26 mouse cellular contexts compared by ENCODE assay signal in the genomic region with DNA sequence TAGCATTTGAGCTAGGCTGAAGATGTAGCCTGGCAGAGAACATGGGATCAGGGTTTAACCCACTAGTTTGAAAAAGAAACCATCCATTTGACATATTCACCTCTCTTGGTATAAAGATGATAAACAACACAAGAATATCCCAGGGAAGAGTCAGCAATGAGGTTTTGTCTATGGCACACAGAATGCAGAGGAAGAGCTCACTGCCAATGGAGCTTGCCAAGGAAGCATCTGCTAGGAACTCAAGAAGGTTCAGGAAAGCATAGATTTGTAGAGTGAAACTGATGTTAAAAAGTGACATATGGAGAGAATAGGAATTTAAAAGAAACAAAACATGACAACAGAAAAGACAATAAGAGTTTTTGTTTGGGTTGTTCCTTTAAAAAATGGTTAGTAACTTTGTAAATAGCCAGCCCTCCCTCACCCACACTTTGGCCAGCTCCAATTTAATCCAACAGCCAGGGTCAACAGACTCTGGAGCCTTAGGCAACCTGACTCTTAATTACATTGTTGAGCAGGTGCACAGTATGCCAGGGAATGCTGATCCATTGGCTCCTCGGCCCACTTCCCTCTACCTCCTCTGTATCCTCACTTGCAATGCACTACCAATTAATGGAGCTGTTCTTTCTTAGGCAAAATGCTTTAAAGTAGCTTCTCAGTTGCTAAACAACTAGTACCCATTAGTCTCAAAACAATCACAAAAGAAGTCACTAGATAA.
DNase-seq lines count a peak whose midpoint lies in the region; ATAC-seq and TF ChIP-seq lines count a peak whose summit lies in the region.
"Had no signal": no experiment of that assay in that cellular context is flagged by ENCODE, and none has a peak within 500 bp of the region (broad histone marks: within the 10 kb centered on the region; RNA-seq: fewer than 3 reads in every experiment).

No protein-coding gene starts in this region.

- peaks cover 8% of the 10 kb centered on the region; the same call in 1 of the 2 replicates for H3K4me1 ChIP-seq in heart, postnatal 0 days (ENCODE audit: control insufficient read depth, insufficient read depth)
- peaks cover 1% of the 10 kb centered on the region; the same call in 1 of the 2 replicates for H3K4me1 ChIP-seq in heart, adult 2 months (ENCODE audit: control insufficient read depth, insufficient read depth, low read length)
- H3K4me1 ChIP-seq: limb, embryonic 13.5 days; lung, embryonic 15.5 days; neural tube, embryonic 13.5 days; stomach, embryonic 15.5 days had no signal

- H3K4me3 ChIP-seq in heart, postnatal 0 days (ENCODE audit: low read depth, low read length), result no peak overlapping the region
- H3K4me3 ChIP-seq in heart, adult 2 months, result no peak overlapping the region
- H3K4me3 ChIP-seq: erythroblast, embryonic 14.5 days; limb, embryonic 13.5 days; lung, embryonic 15.5 days; neural tube, embryonic 13.5 days; stomach, embryonic 15.5 days had no signal

- DNase-seq in heart, postnatal 0 days (ENCODE audit: low spot score), result no peak
- no peak for DNase-seq in heart, adult 2 months
- peak; percentile 18 for DNase-seq in cerebellum, adult 11 months
- DNase-seq in cerebellum, adult 9-10 months, result peak; percentile 71
- no peak for DNase-seq in right cerebral cortex, adult 2 months (ENCODE audit: low spot score in 2 of 2)
- no peak for DNase-seq in thymus, adult 18-20 months
- DNase-seq in gastrocnemius, postnatal 10 days, result no peak
- DNase-seq: adrenal gland, postnatal 10 days; gastrocnemius, postnatal 25 days; heart, adult 11 months; heart, postnatal 4 days; kidney, adult 11 months; kidney, postnatal 14 days; layer of hippocampus, adult 9-11 months; thymus, postnatal 14 days had no signal

- H3K27me3 ChIP-seq in heart, postnatal 0 days (ENCODE audit: control insufficient read depth, insufficient read depth, low read length), result no peaks in the 10 kb centered on the region
- H3K27me3 ChIP-seq in heart, adult 2 months (ENCODE audit: control insufficient read depth, insufficient read depth, low read length), result no peaks in the 10 kb centered on the region
- H3K27me3 ChIP-seq: limb, embryonic 13.5 days; lung, embryonic 15.5 days; neural tube, embryonic 13.5 days; Patski; stomach, embryonic 15.5 days had no signal

- WGBS in heart, postnatal 0 days, result 78% methylated on average over 1 of the region's 1 CpGs
- 71% methylated on average over 1 of the region's 1 CpGs for WGBS in heart, adult 2 months

- no peaks in the 10 kb centered on the region for H3K79me2 ChIP-seq in heart, adult 2 months (replicated peaks; ENCODE audit: control insufficient read depth, insufficient read depth, low read length)

- no peak for TF ChIP-seq EP300 in heart, postnatal 0 days (IDR thresholded peaks at IDR 0.05; ENCODE audit: low read depth)
- no peak for TF ChIP-seq EP300 in heart, adult 2 months (IDR thresholded peaks at IDR 0.05; ENCODE audit: insufficient read depth, low read depth, low read length)

- 0 out of 2 replicates have a peak overlapping the region, but pooled peaks have one; percentile 3 for H3K27ac ChIP-seq in heart, postnatal 0 days (ENCODE audit: low read depth)
- H3K27ac ChIP-seq in heart, adult 2 months, result no peak overlapping the region
- H3K27ac ChIP-seq: hindbrain, embryonic 14.5 days; limb, embryonic 13.5 days; lung, embryonic 15.5 days; neural tube, embryonic 13.5 days; stomach, embryonic 15.5 days had no signal

- intact Hi-C loops in heart, adult 2 months (cut with DNase I), result no loop called here

- TF ChIP-seq CTCF in heart, postnatal 0 days (IDR thresholded peaks at IDR 0.05; ENCODE audit: low read depth), result no peak
- no peak for TF ChIP-seq CTCF in heart, adult 2 months (IDR thresholded peaks at IDR 0.05)

- H3K36me3 ChIP-seq in heart, postnatal 0 days (replicated peaks; ENCODE audit: control insufficient read depth, insufficient read depth, low read length), result no peaks in the 10 kb centered on the region
- H3K36me3 ChIP-seq in heart, adult 2 months (ENCODE audit: control insufficient read depth, insufficient read depth, low read length), result no peaks in the 10 kb centered on the region
- H3K36me3 ChIP-seq: limb, embryonic 13.5 days; lung, embryonic 15.5 days; neural tube, embryonic 13.5 days; stomach, embryonic 15.5 days had no signal

- no peaks in the 10 kb centered on the region for H3K9me3 ChIP-seq in heart, postnatal 0 days (replicated peaks; ENCODE audit: control insufficient read depth, low read length)
- H3K9me3 ChIP-seq: lung, embryonic 15.5 days; neural tube, embryonic 13.5 days; stomach, embryonic 15.5 days had no signal

- H3K4me2 ChIP-seq in heart, postnatal 0 days (ENCODE audit: low read depth, low read length), result no peak overlapping the region
- H3K4me2 ChIP-seq: heart, embryonic 11.5 days; hindbrain, embryonic 14.5 days; limb, embryonic 13.5 days; liver, embryonic 11.5 days; lung, embryonic 15.5 days; midbrain, embryonic 11.5 days; neural tube, embryonic 13.5 days; stomach, embryonic 15.5 days had no signal

- no peak overlapping the region for H3K9ac ChIP-seq in heart, postnatal 0 days (replicated peaks; ENCODE audit: low read depth, low read length)
- H3K9ac ChIP-seq in heart, adult 2 months (ENCODE audit: low read depth, low read length), result no peak overlapping the region
- H3K9ac ChIP-seq: hindbrain, embryonic 14.5 days; limb, embryonic 13.5 days; lung, embryonic 15.5 days; neural tube, embryonic 13.5 days; stomach, embryonic 15.5 days had no signal

- TF ChIP-seq POLR2A in heart, adult 2 months (IDR thresholded peaks at IDR 0.05; ENCODE audit: insufficient read depth, low read depth, low read length), result no peak

- ATAC-seq in heart, postnatal 0 days (ENCODE audit: insufficient read depth, low read depth), result no peak
- ATAC-seq: inflammation-experienced regulatory T-cells, adult 6 months; Patski had no signal

Comparison
In these comparisons a context has a peak if more than half of its experiments do, and no peak if none do; other contexts are left out.
1. DNase-seq: peak in cerebellum, adult 11 months (single experiment) and cerebellum, adult 9-10 months (single experiment); none in heart, postnatal 0 days (single experiment), heart, adult 2 months (0 of 2), right cerebral cortex, adult 2 months (0 of 2), thymus, adult 18-20 months (0 of 2) and gastrocnemius, postnatal 10 days (single experiment).